Mouse (Mus musculus) heart, embryonic 15.5 days (tissue): Measurements from ENCODE around the gene Acot3. TPM values are rescaled to one million over a fixed set of nuclear protein-coding genes. Genes with fewer than 3 reads are reported as not detected.
"Not testable (repeated sequence)": the region's sequence is repeated elsewhere in the genome, so short reads cannot be mapped to it uniquely, and the experiment has no call there.

Source experiments
- ATAC-seq: fragments of 200-750 bp; cut with Nextera tagmentation; replicated peaks from 2 replicates; pipeline ENCODE4 v1.8.0; 2017; ENCODE audit warnings: low read depth, moderate TSS enrichment; ENCODE audit not compliant: insufficient number of reproducible peaks, insufficient read depth, low FRiP score
- H3K27ac ChIP-seq: fragments of 300-500 bp; sonication (generic); 2 replicates; pipeline ENCODE4 v1.5.1; 2015; ENCODE audit warnings: mild to moderate bottlenecking, inconsistent platforms
- H3K27me3 ChIP-seq: fragments of 300-500 bp; sonication (generic); 2 replicates; pipeline ENCODE4 v1.6.1; 2015; ENCODE audit warnings: inconsistent platforms
- H3K36me3 ChIP-seq: fragments of 300-500 bp; sonication (generic); 2 replicates; pipeline ENCODE4 v1.6.1; 2015; ENCODE audit warnings: mild to moderate bottlenecking, inconsistent platforms
- H3K4me1 ChIP-seq: fragments of 300-500 bp; sonication (generic); replicated peaks from 2 replicates; pipeline ENCODE4 v1.6.1; 2015; ENCODE audit warnings: inconsistent platforms
- H3K4me2 ChIP-seq: fragments of 300-500 bp; sonication (generic); 2 replicates; pipeline ENCODE4 v1.6.1; 2015; ENCODE audit warnings: inconsistent platforms, mild to moderate bottlenecking, moderate library complexity
- H3K4me3 ChIP-seq: fragments of 300-500 bp; sonication (generic); 2 replicates; pipeline ENCODE4 v1.5.1; 2015; ENCODE audit warnings: mild to moderate bottlenecking, inconsistent platforms
- H3K9ac ChIP-seq: fragments of 300-500 bp; sonication (generic); 2 replicates; pipeline ENCODE4 v1.6.1; 2015; ENCODE audit warnings: mild to moderate bottlenecking, inconsistent platforms
- H3K9me3 ChIP-seq: fragments of 300-500 bp; sonication (generic); replicated peaks from 2 replicates; pipeline ENCODE4 v1.6.1; 2016; ENCODE audit warnings: inconsistent platforms
- WGBS: fragments of 180-500 bp; shearing (Covaris S2); methylation state at CpG from one replicate; pipeline ENCODE4 v1.1.7; 2015; ENCODE audit warnings: mixed read lengths; 5-methylcytosine and 5-hydroxymethylcytosine counted together
- polyA plus RNA-seq: library from polyadenylated mRNA; unstranded; fragments of >200 nt; fragmentation: Nextera tagmentation; extraction: Ambion mirVana; gene quantifications from 2 replicates; pipeline ENCODE4 v1.2.1, GENCODE M21; 2015

The Acot3 gene
- polyA plus RNA-seq, 1 experiment from 2014 or later: 0.73 TPM

GRCm38 (mm10) chr12:84068296-84068695 lies 16.4 kb downstream of the Acot3 start:
- Histone ChIP-seq H3K4me1 (0 out of 2 replicates have a peak, but pooled peaks cover 2% of the 10 kb centered on the region), H3K9ac (no peak overlapping the region), H3K9me3 (no peaks in the 10 kb centered on the region), H3K4me3 (no peak overlapping the region), H3K27ac (no peak overlapping the region), H3K27me3 (peaks cover 33% of the 10 kb centered on the region), H3K4me2 (no peak overlapping the region), H3K36me3 (no peaks in the 10 kb centered on the region)
- 67% methylated on average over 8 of the region's 8 CpGs for WGBS
- no peak for ATAC-seq

- 50% methylated on average over 9 of the region's 9 CpGs for WGBS
- Histone ChIP-seq H3K9ac (no peak within 1 kb of the TSS; the same call in 1 of the 2 replicates), H3K36me3 (no peaks in the 10 kb centered on the region), H3K4me3 (peak within 1 kb of the TSS; percentile 48), H3K4me2 (peak within 1 kb of the TSS; percentile 81), H3K4me1 (0 out of 2 replicates have a peak, but pooled peaks cover 2% of the 10 kb centered on the region), H3K9me3 (no peaks in the 10 kb centered on the region), H3K27ac (no peak within 1 kb of the TSS), H3K27me3 (peaks cover 33% of the 10 kb centered on the region)
- ATAC-seq: no peak
Observed at GRCm38 (mm10) chr12:84068986-84069385, 17.0 kb downstream of the Acot3 start, which contains the start of gene Acot5. Acot5 (plus strand) TSS chr12:84069325.

GRCm38 (mm10) chr12:84069582-84069981 lies 17.6 kb downstream of the Acot3 start:
- Histone ChIP-seq H3K4me2 (peak overlapping the region; percentile 81), H3K27me3 (peaks cover 33% of the 10 kb centered on the region), H3K4me3 (peak overlapping the region; percentile 48)
- H3K36me3 ChIP-seq, H3K9me3 ChIP-seq, H3K9ac ChIP-seq, H3K4me1 ChIP-seq, ATAC-seq, H3K27ac ChIP-seq: not testable (repeated sequence)
- WGBS: 1% methylated on average over 41 of the region's 52 CpGs

GRCm38 (mm10) chr12:84071696-84072095 lies 19.8 kb downstream of the Acot3 start:
- H3K4me1 ChIP-seq: 0 out of 2 replicates have a peak, but pooled peaks cover 2% of the 10 kb centered on the region
- no peak overlapping the region for H3K4me3 ChIP-seq
- no peak overlapping the region for H3K9ac ChIP-seq
- ATAC-seq: no peak
- H3K36me3 ChIP-seq: no peaks in the 10 kb centered on the region
- no peak overlapping the region for H3K4me2 ChIP-seq
- no peaks in the 10 kb centered on the region for H3K9me3 ChIP-seq
- 85% methylated on average over 2 of the region's 2 CpGs for WGBS
- peaks cover 32% of the 10 kb centered on the region for H3K27me3 ChIP-seq
- H3K27ac ChIP-seq: no peak overlapping the region

- H3K27ac ChIP-seq: no peak overlapping the region
- 76% methylated on average over 4 of the region's 4 CpGs for WGBS
- H3K27me3 ChIP-seq: no peaks in the 10 kb centered on the region
- H3K9me3 ChIP-seq: no peaks in the 10 kb centered on the region
- H3K4me2 ChIP-seq: no peak overlapping the region
- no peak overlapping the region for H3K4me3 ChIP-seq
- H3K36me3 ChIP-seq: no peaks in the 10 kb centered on the region
- H3K9ac ChIP-seq: no peak overlapping the region
- no peaks in the 10 kb centered on the region for H3K4me1 ChIP-seq
- no peak for ATAC-seq
Observed at GRCm38 (mm10) chr12:84077371-84077990, 25.5 kb downstream of the Acot3 start.

- Histone ChIP-seq H3K27me3 (no peaks in the 10 kb centered on the region), H3K36me3 (no peaks in the 10 kb centered on the region), H3K4me2 (no peak overlapping the region), H3K4me1 (no peaks in the 10 kb centered on the region), H3K9ac (no peak overlapping the region), H3K27ac (no peak overlapping the region), H3K4me3 (no peak overlapping the region), H3K9me3 (no peaks in the 10 kb centered on the region)
- 74% methylated on average over 2 of the region's 2 CpGs for WGBS
- ATAC-seq: no peak
Observed at GRCm38 (mm10) chr12:84083842-84084241, 31.9 kb downstream of the Acot3 start.

- Histone ChIP-seq H3K4me2 (no peak overlapping the region), H3K27me3 (no peaks in the 10 kb centered on the region), H3K4me1 (no peaks in the 10 kb centered on the region), H3K9me3 (0 out of 2 replicates have a peak, but pooled peaks cover 4% of the 10 kb centered on the region), H3K9ac (no peak overlapping the region), H3K27ac (no peak overlapping the region), H3K36me3 (no peaks in the 10 kb centered on the region), H3K4me3 (no peak overlapping the region)
- WGBS: 66% methylated on average over 4 of the region's 4 CpGs
- ATAC-seq: no peak
Observed at GRCm38 (mm10) chr12:84084581-84084980, 32.6 kb downstream of the Acot3 start.

- not testable (repeated sequence) for H3K9ac ChIP-seq, H3K27me3 ChIP-seq, H3K9me3 ChIP-seq, H3K27ac ChIP-seq, H3K4me2 ChIP-seq, H3K4me1 ChIP-seq, ATAC-seq, H3K36me3 ChIP-seq, H3K4me3 ChIP-seq
- WGBS: 85% methylated on average over 5 of the region's 5 CpGs
Observed at GRCm38 (mm10) chr12:84094666-84095065, 42.7 kb downstream of the Acot3 start.

GRCm38 (mm10) chr12:84099605-84100004 lies 47.7 kb downstream of the Acot3 start:
- Histone ChIP-seq H3K4me2 (no peak overlapping the region), H3K9ac (no peak overlapping the region), H3K36me3 (no peaks in the 10 kb centered on the region), H3K27ac (no peak overlapping the region), H3K4me1 (0 out of 2 replicates have a peak, but pooled peaks cover 2% of the 10 kb centered on the region), H3K4me3 (no peak overlapping the region), H3K9me3 (0 out of 2 replicates have a peak, but pooled peaks cover 2% of the 10 kb centered on the region), H3K27me3 (no peaks in the 10 kb centered on the region)
- 91% methylated on average over 2 of the region's 2 CpGs for WGBS
- no peak for ATAC-seq

GRCm38 (mm10) chr12:84100071-84100470 lies 48.1 kb downstream of the Acot3 start:
- ATAC-seq: no peak
- Histone ChIP-seq H3K9ac (no peak overlapping the region), H3K27me3 (no peaks in the 10 kb centered on the region), H3K27ac (no peak overlapping the region), H3K4me1 (0 out of 2 replicates have a peak, but pooled peaks cover 2% of the 10 kb centered on the region), H3K4me3 (no peak overlapping the region), H3K36me3 (no peaks in the 10 kb centered on the region), H3K9me3 (0 out of 2 replicates have a peak, but pooled peaks cover 2% of the 10 kb centered on the region), H3K4me2 (peak overlapping the region; percentile 92)
- 83% methylated on average over 1 of the region's 1 CpGs for WGBS

GRCm38 (mm10) chr12:84100604-84101492 lies 48.9 kb downstream of the Acot3 start, which contains the start of gene Acot6:
Acot6 (plus strand) TSS chr12:84100654.
- H3K4me3 ChIP-seq: peak within 1 kb of the TSS; percentile 66
- WGBS: under 1% methylated on average over 75 of the region's 80 CpGs
- not testable (repeated sequence) for H3K27ac ChIP-seq, H3K9me3 ChIP-seq, H3K36me3 ChIP-seq, H3K27me3 ChIP-seq, H3K4me1 ChIP-seq
- peak; percentile 69 for ATAC-seq
- peak within 1 kb of the TSS; percentile 92 for H3K4me2 ChIP-seq
- H3K9ac ChIP-seq: peak within 1 kb of the TSS; percentile 63
